Mouse (Mus musculus): ENCODE measurements at regions not wholly inside any gene's neighbourhood (a gene's known extent, or its start where the extent isn't known, plus 50 kb on each side); places are given as distances from the start of the nearest gene placed in this dataset.
A peak's percentile ranks its signal among the peaks of the same experiment; 100 is the strongest.

DNA sequence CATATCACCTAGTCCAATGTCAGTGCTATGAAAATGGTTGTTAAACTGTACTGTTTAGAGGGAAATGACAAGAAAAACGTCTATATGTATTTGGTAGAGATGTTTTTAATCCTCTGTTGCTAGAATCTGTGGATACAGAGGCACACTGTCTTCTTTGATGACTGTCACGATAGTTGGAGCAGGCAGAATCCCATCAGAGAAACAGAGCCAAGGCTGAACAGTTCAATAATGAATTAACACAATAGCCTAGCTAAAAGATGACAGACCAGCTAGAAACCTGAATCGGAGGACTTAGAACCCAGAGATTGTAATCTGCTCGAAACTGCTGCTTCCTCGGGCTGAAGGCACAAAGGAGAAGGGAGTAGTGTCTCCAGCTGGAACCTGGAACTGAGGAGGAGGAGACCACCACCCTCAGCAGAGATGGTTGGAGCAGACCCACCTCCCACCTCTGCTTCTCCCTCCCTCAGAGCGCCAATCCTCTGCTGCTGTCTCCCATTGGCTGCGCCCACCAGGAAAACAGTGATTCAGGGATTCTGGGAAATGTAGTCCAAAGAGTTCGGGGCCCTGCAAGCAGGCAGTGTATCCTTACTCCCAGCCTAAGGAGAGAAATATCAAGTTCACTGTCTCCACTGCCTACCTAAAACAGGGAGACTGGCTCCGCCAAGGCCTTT lies 98.2 kb upstream of the Mgme1 start:
- TF ChIP-seq POLR2A (IDR thresholded peaks at IDR 0.05; ENCODE audit: low read depth, low read length): no peak
- no peak for TF ChIP-seq CTCF (IDR thresholded peaks at IDR 0.05; ENCODE audit: extremely low read depth, insufficient read length, insufficient replicate concordance, low read depth, low read length)
- Histone ChIP-seq H3K4me3 (ENCODE audit: low read depth, low read length) (peak overlapping the region; percentile 56), H3K36me3 (ENCODE audit: control insufficient read depth, insufficient read depth, low read length) (no peaks in the 10 kb centered on the region), H3K4me1 (ENCODE audit: control insufficient read depth, insufficient read depth, insufficient read length, low read length) (peaks cover 42% of the 10 kb centered on the region), H3K27ac (ENCODE audit: insufficient read depth, low read depth, low read length) (no peak overlapping the region), H3K27me3 (ENCODE audit: control insufficient read depth, insufficient read depth, low read length) (no peaks in the 10 kb centered on the region)
- WGBS: 15% methylated on average over 9 of the region's 9 CpGs

- Histone ChIP-seq H3K4me3 (ENCODE audit: low read depth, low read length) (no peak overlapping the region), H3K36me3 (ENCODE audit: control insufficient read depth, insufficient read depth, low read length) (no peaks in the 10 kb centered on the region), H3K27me3 (ENCODE audit: control insufficient read depth, insufficient read depth, low read length) (no peaks in the 10 kb centered on the region), H3K27ac (ENCODE audit: insufficient read depth, low read depth, low read length) (peak overlapping the region; percentile 32), H3K4me1 (ENCODE audit: control insufficient read depth, insufficient read depth, insufficient read length, low read length) (peaks cover 43% of the 10 kb centered on the region)
- TF ChIP-seq CTCF (IDR thresholded peaks at IDR 0.05; ENCODE audit: extremely low read depth, insufficient read length, insufficient replicate concordance, low read depth, low read length) (no peak), POLR2A (IDR thresholded peaks at IDR 0.05; ENCODE audit: low read depth, low read length) (no peak)
- WGBS: 74% methylated on average over 8 of the region's 8 CpGs
These were observed 96.9 kb upstream of the Mgme1 start for GRCm38 (mm10) chr2:144173358-144174106.

DNA sequence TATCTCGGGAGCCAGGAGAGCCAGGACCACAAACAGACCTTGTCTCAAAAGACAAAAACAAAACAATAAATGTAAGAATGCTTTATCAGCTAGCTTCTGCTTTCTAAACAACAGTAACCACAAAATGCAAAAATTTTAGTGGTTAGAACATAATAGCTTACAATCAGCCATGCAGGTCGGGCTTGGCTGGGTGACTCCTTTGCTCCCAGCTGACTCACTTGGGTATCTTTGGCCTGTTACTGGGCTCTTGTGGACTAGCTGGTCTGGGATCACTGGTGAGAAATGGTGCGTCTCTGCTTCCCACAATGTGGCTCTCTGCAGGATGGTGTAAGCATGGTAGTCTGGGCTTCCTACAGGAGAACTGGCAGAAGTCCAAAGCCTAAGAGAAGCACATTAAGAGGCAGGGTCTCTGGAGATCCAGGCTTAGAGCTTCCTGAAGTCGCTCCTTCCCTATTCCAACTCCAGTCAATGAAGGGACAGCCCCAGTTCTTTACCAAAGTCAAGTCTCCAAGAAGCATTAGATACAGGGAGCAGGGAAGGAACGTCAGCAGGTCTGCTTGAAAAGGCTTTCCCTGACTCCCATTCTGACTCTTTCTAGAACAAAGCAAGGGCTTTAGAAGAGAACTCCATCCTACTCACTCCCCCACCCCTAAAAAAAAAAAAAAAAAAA lies 96.0 kb upstream of the Mgme1 start:
- Histone ChIP-seq H3K4me1 (ENCODE audit: control insufficient read depth, insufficient read depth, insufficient read length, low read length) (peaks cover 43% of the 10 kb centered on the region), H3K27ac (ENCODE audit: insufficient read depth, low read depth, low read length) (peak overlapping the region; percentile 6; the same call in 1 of the 2 replicates), H3K36me3 (ENCODE audit: control insufficient read depth, insufficient read depth, low read length) (no peaks in the 10 kb centered on the region), H3K27me3 (ENCODE audit: control insufficient read depth, insufficient read depth, low read length) (no peaks in the 10 kb centered on the region), H3K4me3 (ENCODE audit: low read depth, low read length) (no peak overlapping the region)
- TF ChIP-seq POLR2A (IDR thresholded peaks at IDR 0.05; ENCODE audit: low read depth, low read length): no peak
- TF ChIP-seq CTCF (IDR thresholded peaks at IDR 0.05; ENCODE audit: extremely low read depth, insufficient read length, insufficient replicate concordance, low read depth, low read length): no peak
- WGBS: 91% methylated on average over 5 of the region's 5 CpGs

GRCm38 (mm10) chr2:144176508-144177170 lies 93.8 kb upstream of the Mgme1 start:
- H3K27ac ChIP-seq (ENCODE audit: insufficient read depth, low read depth, low read length): peak overlapping the region; percentile 85
- 59% methylated on average over 9 of the region's 9 CpGs for WGBS
- TF ChIP-seq CTCF (IDR thresholded peaks at IDR 0.05; ENCODE audit: extremely low read depth, insufficient read length, insufficient replicate concordance, low read depth, low read length): no peak
- TF ChIP-seq POLR2A (IDR thresholded peaks at IDR 0.05; ENCODE audit: low read depth, low read length): no peak

GRCm38 (mm10) chr2:144177268-144177667 lies 93.2 kb upstream of the Mgme1 start:
- 27% methylated on average over 6 of the region's 6 CpGs for WGBS
- H3K27me3 ChIP-seq (ENCODE audit: control insufficient read depth, insufficient read depth, low read length): no peaks in the 10 kb centered on the region
- H3K36me3 ChIP-seq (ENCODE audit: control insufficient read depth, insufficient read depth, low read length): no peaks in the 10 kb centered on the region
- peak overlapping the region; percentile 85 for H3K27ac ChIP-seq (ENCODE audit: insufficient read depth, low read depth, low read length)
- H3K4me1 ChIP-seq (ENCODE audit: control insufficient read depth, insufficient read depth, insufficient read length, low read length): peaks cover 29% of the 10 kb centered on the region
- TF ChIP-seq POLR2A (IDR thresholded peaks at IDR 0.05; ENCODE audit: low read depth, low read length) (no peak), CTCF (IDR thresholded peaks at IDR 0.05; ENCODE audit: extremely low read depth, insufficient read length, insufficient replicate concordance, low read depth, low read length) (no peak)
- H3K4me3 ChIP-seq (ENCODE audit: low read depth, low read length): no peak overlapping the region

More at GRCm38 (mm10) chr2:144176508-144177170, 93.8 kb upstream of the Mgme1 start:
- Histone ChIP-seq H3K27me3 (ENCODE audit: control insufficient read depth, insufficient read depth, low read length) (no peaks in the 10 kb centered on the region), H3K4me1 (ENCODE audit: control insufficient read depth, insufficient read depth, insufficient read length, low read length) (peaks cover 27% of the 10 kb centered on the region), H3K36me3 (ENCODE audit: control insufficient read depth, insufficient read depth, low read length) (no peaks in the 10 kb centered on the region), H3K4me3 (ENCODE audit: low read depth, low read length) (no peak overlapping the region)

GRCm38 (mm10) chr2:144177920-144178319 lies 92.5 kb upstream of the Mgme1 start:
- Histone ChIP-seq H3K27me3 (ENCODE audit: control insufficient read depth, insufficient read depth, low read length) (no peaks in the 10 kb centered on the region), H3K4me1 (ENCODE audit: control insufficient read depth, insufficient read depth, insufficient read length, low read length) (peaks cover 34% of the 10 kb centered on the region), H3K27ac (ENCODE audit: insufficient read depth, low read depth, low read length) (peak overlapping the region; percentile 85), H3K4me3 (ENCODE audit: low read depth, low read length) (no peak overlapping the region), H3K36me3 (ENCODE audit: control insufficient read depth, insufficient read depth, low read length) (no peaks in the 10 kb centered on the region)
- TF ChIP-seq POLR2A (IDR thresholded peaks at IDR 0.05; ENCODE audit: low read depth, low read length): no peak
- TF ChIP-seq CTCF (IDR thresholded peaks at IDR 0.05; ENCODE audit: extremely low read depth, insufficient read length, insufficient replicate concordance, low read depth, low read length): no peak
- WGBS: 47% methylated on average over 6 of the region's 6 CpGs

Data from small intestine, adult 2 months (tissue).